8 mouse cellular contexts compared by ENCODE assay signal in the genomic region with DNA sequence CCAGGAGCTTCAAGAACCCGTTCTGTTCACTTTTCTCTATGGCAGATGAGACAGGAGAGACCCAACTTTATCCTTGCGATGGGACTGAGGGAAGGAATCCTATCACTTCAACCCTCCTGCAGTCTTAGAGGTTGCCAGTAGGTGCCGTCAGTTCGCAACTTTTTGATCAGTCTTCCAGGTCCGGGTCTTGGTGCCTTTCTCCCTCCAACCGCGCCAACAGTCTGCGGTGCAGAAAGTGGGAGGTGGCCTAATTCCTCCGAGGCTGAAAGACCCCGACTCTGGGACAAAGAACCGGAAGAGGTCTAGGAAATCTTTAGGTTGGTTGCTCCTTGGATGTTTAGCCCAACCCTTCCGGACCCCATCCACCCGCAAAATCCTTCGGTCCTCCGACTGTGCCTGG. TPM values are rescaled to one million over a fixed set of nuclear protein-coding genes. Genes with fewer than 3 reads are reported as not detected.
DNase-seq lines count a peak whose midpoint lies in the region; ATAC-seq lines count a peak whose summit lies in the region.

No protein-coding gene starts in this region.

- WGBS in hindbrain, embryonic 13.5 days = 1% methylated on average over 15 of the region's 15 CpGs

- peak; percentile 81 for ATAC-seq in hindbrain, embryonic 13.5 days (ENCODE audit: low FRiP score)

- peak overlapping the region; percentile 98 for H3K4me2 ChIP-seq in hindbrain, embryonic 13.5 days

- no peaks in the 10 kb centered on the region for H3K27me3 ChIP-seq in hindbrain, embryonic 13.5 days

- no peaks in the 10 kb centered on the region for H3K36me3 ChIP-seq in hindbrain, embryonic 13.5 days

- H3K9me3 ChIP-seq in hindbrain, embryonic 13.5 days = no peaks in the 10 kb centered on the region

- peak overlapping the region; percentile 66 for H3K4me3 ChIP-seq in hindbrain, embryonic 13.5 days

- H3K27ac ChIP-seq in hindbrain, embryonic 13.5 days = peak overlapping the region; percentile 87

- DNase-seq in NIH3T3 (ENCODE audit: low read depth) = peak; percentile 93
- DNase-seq in cerebellum, adult 9-10 months = peak; percentile 59
- DNase-seq in frontal cortex, postnatal 14 days (ENCODE audit: low spot score in 2 of 2) = peak; percentile 68 to 79
- DNase-seq in layer of hippocampus, postnatal 14 days (ENCODE audit: low spot score in 2 of 2) = peak; percentile 82 to 84
- peak; percentile 84 for DNase-seq in lung, postnatal 25 days (ENCODE audit: low spot score)
- peak; percentile 40 for DNase-seq in retina, adult 2 months (ENCODE audit: low read depth, low spot score)
- peak; percentile 82 for DNase-seq in thymus, postnatal 25 days

- peak overlapping the region; percentile 89 for H3K9ac ChIP-seq in hindbrain, embryonic 13.5 days

- H3K4me1 ChIP-seq in hindbrain, embryonic 13.5 days (replicated peaks) = peaks cover 35% of the 10 kb centered on the region

RNA-seq across cellular contexts. Expression of a gene that starts 1.3 kb away (rescaled TPM):
- polyA plus RNA-seq in hindbrain, embryonic 13.5 days (2015; fragmentation: Nextera tagmentation; extraction: Ambion mirVana) = 194 and 196 TPM in 2 replicates
- total RNA-seq in layer of hippocampus, postnatal 14 days (2021) = 100 to 1,000 TPM in 1 of 2 experiments, 10 to 100 TPM in 1; 93.6 to 121 TPM

RNA-seq across cellular contexts. Expression of a gene that starts 15.8 kb away (rescaled TPM):
- 55.7 and 62.2 TPM in 2 replicates for polyA plus RNA-seq in hindbrain, embryonic 13.5 days (2015; fragmentation: Nextera tagmentation; extraction: Ambion mirVana)
- 1 to 10 TPM; 8.1 to 9.8 TPM for total RNA-seq in layer of hippocampus, postnatal 14 days (2021)

RNA-seq across cellular contexts. Expression of a gene that starts 49.3 kb away (rescaled TPM):
- 0.17 and 0.19 TPM in 2 replicates for polyA plus RNA-seq in hindbrain, embryonic 13.5 days (2015; fragmentation: Nextera tagmentation; extraction: Ambion mirVana)
- total RNA-seq in layer of hippocampus, postnatal 14 days (2021) = under 1 TPM; 0.09 to 0.21 TPM

RNA-seq across cellular contexts. Expression of a gene that starts 57.0 kb away (rescaled TPM):
- 1.5 and 1.6 TPM in 2 replicates for polyA plus RNA-seq in hindbrain, embryonic 13.5 days (2015; fragmentation: Nextera tagmentation; extraction: Ambion mirVana)
- total RNA-seq in layer of hippocampus, postnatal 14 days (2021) = 1 to 10 TPM; 2.2 TPM

Comparison
In these comparisons a context has a peak if more than half of its experiments do, and no peak if none do; other contexts are left out.
1. Peak in every context shown above with its lines: DNase-seq, ATAC-seq, H3K4me3 ChIP-seq and H3K27ac ChIP-seq.
2. DNase-seq: peak in every context shown above with its lines; median percentile 93 in NIH3T3; 84 in lung, postnatal 25 days; 83 in layer of hippocampus, postnatal 14 days; 82 in thymus, postnatal 25 days; 74 in frontal cortex, postnatal 14 days; 59 in cerebellum, adult 9-10 months; 40 in retina, adult 2 months.